Mouse (Mus musculus): ENCODE data around the gene Nt5dc3.

- TF ChIP-seq CTCF (IDR thresholded peaks at IDR 0.05; ENCODE audit: extremely low read depth, insufficient read depth, low read length) (no peak), POLR2A (IDR thresholded peaks at IDR 0.05; ENCODE audit: extremely low read depth, insufficient read depth, low read length) (no peak)
Observed at GRCm38 (mm10) chr10:86779117-86779755, 431 bp downstream of the Nt5dc3 start.
